20 mouse cellular contexts compared by ENCODE assay signal in genomic region chr7:144441976-144442375, GRCm38 (mm10).
"Had no signal": no experiment of that assay in that cellular context is flagged by ENCODE, and none has a peak within 500 bp of the region (broad histone marks: within the 10 kb centered on the region; RNA-seq: fewer than 3 reads in every experiment).

No protein-coding gene starts in this region.

- H3K4me2 ChIP-seq: liver, embryonic 15.5 days; lung, embryonic 15.5 days; midbrain, embryonic 11.5 days; midbrain, embryonic 13.5 days; midbrain, embryonic 15.5 days; neural tube, embryonic 13.5 days; neural tube, embryonic 15.5 days had no signal

- H3K27ac ChIP-seq: liver, embryonic 15.5 days; lung, embryonic 15.5 days; macrophage; midbrain, embryonic 13.5 days; midbrain, embryonic 15.5 days; neural tube, embryonic 13.5 days; neural tube, embryonic 15.5 days had no signal

- ATAC-seq: liver, postnatal 0 days; lung, postnatal 0 days; midbrain, embryonic 13.5 days; midbrain, embryonic 15.5 days had no signal

- H3K9me3 ChIP-seq: liver, embryonic 15.5 days; lung, embryonic 15.5 days; midbrain, embryonic 13.5 days; midbrain, embryonic 15.5 days; neural tube, embryonic 13.5 days; neural tube, embryonic 15.5 days had no signal

- H3K9ac ChIP-seq: liver, embryonic 15.5 days; liver, postnatal 0 days; lung, embryonic 15.5 days; midbrain, embryonic 13.5 days; midbrain, embryonic 15.5 days; neural tube, embryonic 13.5 days; neural tube, embryonic 15.5 days had no signal

- DNase-seq: liver, postnatal 0 days; lung, adult 2 months; lung, postnatal 14 days; lung, postnatal 36 days; retina, postnatal 1 day; right cerebral cortex, postnatal 25 days; right cerebral cortex, postnatal 4 days; spleen, adult 18-20 months; thymus, adult 18-20 months; thymus, postnatal 14 days; thymus, postnatal 36 days had no signal

- H3K27me3 ChIP-seq: liver, embryonic 15.5 days; lung, embryonic 15.5 days; midbrain, embryonic 13.5 days; midbrain, embryonic 15.5 days; neural tube, embryonic 13.5 days; neural tube, embryonic 15.5 days had no signal

- H3K4me1 ChIP-seq: liver, embryonic 15.5 days; lung, embryonic 15.5 days; midbrain, embryonic 13.5 days; midbrain, embryonic 15.5 days; neural tube, embryonic 13.5 days; neural tube, embryonic 15.5 days had no signal

- H3K4me3 ChIP-seq: liver, embryonic 15.5 days; lung, embryonic 15.5 days; midbrain, embryonic 13.5 days; midbrain, embryonic 15.5 days; neural tube, embryonic 13.5 days; neural tube, embryonic 15.5 days had no signal
